In the genomic region with DNA sequence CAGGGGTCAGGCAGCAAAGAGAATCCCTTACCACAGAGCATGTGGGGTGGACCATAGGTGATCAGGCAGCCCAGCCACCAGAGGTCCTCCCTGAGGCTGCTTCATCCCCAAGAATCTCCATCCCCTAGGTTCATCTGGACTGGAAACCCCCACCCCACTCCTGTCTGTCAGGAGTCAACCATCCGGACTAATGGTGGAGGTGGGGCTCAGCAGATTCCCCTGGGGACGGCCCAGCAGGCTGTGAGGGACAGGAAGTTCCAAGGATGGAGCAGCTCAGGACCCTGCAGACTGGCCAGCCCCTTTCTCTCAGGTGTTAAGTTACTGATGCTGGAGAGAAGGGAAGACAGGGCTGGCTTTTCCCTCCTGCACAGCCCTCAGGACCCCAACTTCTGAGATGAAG, we compare ENCODE assay signal across 21 mouse cellular contexts. TPM values are rescaled to one million over a fixed set of nuclear protein-coding genes. Genes with fewer than 3 reads are reported as not detected.
A peak's percentile ranks its signal among the peaks of the same experiment; 100 is the strongest.
DNase-seq lines count a peak whose midpoint lies in the region; ATAC-seq and TF ChIP-seq lines count a peak whose summit lies in the region.
"Had no signal": no experiment of that assay in that cellular context is flagged by ENCODE, and none has a peak within 500 bp of the region (broad histone marks: within the 10 kb centered on the region; RNA-seq: fewer than 3 reads in every experiment).

No protein-coding gene starts in this region.

- H3K9ac ChIP-seq in forebrain, embryonic 12.5 days, result no peak overlapping the region
- no peak overlapping the region for H3K9ac ChIP-seq in forebrain, embryonic 16.5 days (replicated peaks; ENCODE audit: low read depth, low read length)
- no peak overlapping the region for H3K9ac ChIP-seq in kidney, postnatal 0 days (ENCODE audit: low read depth, low read length)
- H3K9ac ChIP-seq: limb, embryonic 15.5 days; liver, embryonic 15.5 days; midbrain, embryonic 15.5 days had no signal

- 3% methylated on average over 2 of the region's 2 CpGs for WGBS in forebrain, embryonic 12.5 days
- 3% methylated on average over 2 of the region's 2 CpGs for WGBS in forebrain, embryonic 16.5 days
- 3% methylated on average over 2 of the region's 2 CpGs for WGBS in kidney, postnatal 0 days
- WGBS in embryonic facial prominence, embryonic 10.5 days, result 3% methylated on average over 2 of the region's 2 CpGs

- H3K27ac ChIP-seq in forebrain, embryonic 12.5 days, result peak overlapping the region; percentile 75; the same call in 1 of the 2 replicates
- no peak overlapping the region for H3K27ac ChIP-seq in forebrain, embryonic 16.5 days (ENCODE audit: low read length)
- no peak overlapping the region for H3K27ac ChIP-seq in kidney, postnatal 0 days
- peak overlapping the region; percentile 76 for H3K27ac ChIP-seq in embryonic facial prominence, embryonic 10.5 days (replicated peaks)
- H3K27ac ChIP-seq: heart, adult 2 months; limb, embryonic 15.5 days; liver, embryonic 15.5 days had no signal

- no peak overlapping the region for H3K4me2 ChIP-seq in forebrain, embryonic 12.5 days
- no peak overlapping the region for H3K4me2 ChIP-seq in forebrain, embryonic 16.5 days (ENCODE audit: low read length)
- H3K4me2 ChIP-seq in kidney, postnatal 0 days (ENCODE audit: low read length), result no peak overlapping the region
- H3K4me2 ChIP-seq: limb, embryonic 15.5 days; liver, embryonic 15.5 days had no signal

- peak; percentile 40 for DNase-seq in kidney, postnatal 0 days (ENCODE audit: low spot score)
- DNase-seq in kidney, adult 9 months, result no peak
- peak; percentile 57 for DNase-seq in embryonic facial prominence, embryonic 10.5 days (ENCODE audit: low spot score)
- peak; percentile 54 for DNase-seq in retina, embryonic 14.5 days (ENCODE audit: low spot score)
- DNase-seq in urinary bladder, postnatal 36 days (ENCODE audit: low spot score in 2 of 2), result no peak
- DNase-seq: adrenal gland, postnatal 10 days; cerebellum, postnatal 10 days; gastrocnemius, postnatal 25 days; heart, adult 2 months; heart, postnatal 4 days; right cerebral cortex, adult 18-20 months had no signal

- no peak for TF ChIP-seq CTCF in kidney, postnatal 0 days (IDR thresholded peaks at IDR 0.05; ENCODE audit: low read depth)

- H3K4me3 ChIP-seq in forebrain, embryonic 12.5 days (replicated peaks), result no peak overlapping the region
- no peak overlapping the region for H3K4me3 ChIP-seq in forebrain, embryonic 16.5 days (replicated peaks; ENCODE audit: low read length)
- no peak overlapping the region for H3K4me3 ChIP-seq in kidney, postnatal 0 days (replicated peaks; ENCODE audit: low read depth, low read length)
- peak overlapping the region; percentile 25; the same call in 1 of the 2 replicates for H3K4me3 ChIP-seq in embryonic facial prominence, embryonic 10.5 days
- H3K4me3 ChIP-seq: erythroblast, embryonic 14.5 days; heart, adult 2 months; limb, embryonic 15.5 days; liver, embryonic 15.5 days; midbrain, embryonic 15.5 days had no signal

- ATAC-seq in forebrain, embryonic 12.5 days (ENCODE audit: low FRiP score), result no peak
- ATAC-seq in forebrain, embryonic 16.5 days, result no peak
- ATAC-seq in kidney, postnatal 0 days (replicated peaks; ENCODE audit: low FRiP score, low read depth), result no peak
- ATAC-seq: activated CD4-positive, CD25-positive, alpha-beta regulatory T cell, adult 4 months; CD4-positive, CD25-positive, alpha-beta regulatory T cell, adult 4 months; intestine, embryonic 16.5 days; lung, postnatal 0 days had no signal

- peaks cover 33% of the 10 kb centered on the region for H3K4me1 ChIP-seq in forebrain, embryonic 12.5 days
- peaks cover 24% of the 10 kb centered on the region for H3K4me1 ChIP-seq in forebrain, embryonic 16.5 days (replicated peaks; ENCODE audit: control insufficient read depth, insufficient read depth, low read length)
- peaks cover 3% of the 10 kb centered on the region; the same call in 1 of the 2 replicates for H3K4me1 ChIP-seq in kidney, postnatal 0 days (replicated peaks; ENCODE audit: insufficient read depth, low read length)
- H3K4me1 ChIP-seq in embryonic facial prominence, embryonic 10.5 days, result peaks cover 60% of the 10 kb centered on the region

- peaks cover 93% of the 10 kb centered on the region for H3K27me3 ChIP-seq in forebrain, embryonic 12.5 days
- peaks cover 69% of the 10 kb centered on the region for H3K27me3 ChIP-seq in forebrain, embryonic 16.5 days (replicated peaks; ENCODE audit: control insufficient read depth, insufficient read depth, low read length)
- H3K27me3 ChIP-seq in kidney, postnatal 0 days (ENCODE audit: insufficient read depth, low read length), result peaks cover 17% of the 10 kb centered on the region
- H3K27me3 ChIP-seq in embryonic facial prominence, embryonic 10.5 days (replicated peaks; ENCODE audit: low read depth, poor library complexity, severe bottlenecking), result peaks cover 86% of the 10 kb centered on the region

- no peaks in the 10 kb centered on the region for H3K9me3 ChIP-seq in forebrain, embryonic 12.5 days
- no peaks in the 10 kb centered on the region for H3K9me3 ChIP-seq in forebrain, embryonic 16.5 days (ENCODE audit: control insufficient read depth, low read length)
- H3K9me3 ChIP-seq in kidney, postnatal 0 days (replicated peaks; ENCODE audit: low read length), result no peaks in the 10 kb centered on the region
- no peaks in the 10 kb centered on the region for H3K9me3 ChIP-seq in embryonic facial prominence, embryonic 10.5 days
- H3K9me3 ChIP-seq: limb, embryonic 15.5 days; liver, embryonic 15.5 days; midbrain, embryonic 15.5 days had no signal

- no peaks in the 10 kb centered on the region for H3K36me3 ChIP-seq in forebrain, embryonic 12.5 days (replicated peaks)
- no peaks in the 10 kb centered on the region for H3K36me3 ChIP-seq in forebrain, embryonic 16.5 days (ENCODE audit: control insufficient read depth, insufficient read depth)
- H3K36me3 ChIP-seq in kidney, postnatal 0 days (ENCODE audit: insufficient read depth, low read length), result no peaks in the 10 kb centered on the region
- no peaks in the 10 kb centered on the region for H3K36me3 ChIP-seq in embryonic facial prominence, embryonic 10.5 days (replicated peaks)
- H3K36me3 ChIP-seq: limb, embryonic 15.5 days; liver, embryonic 15.5 days; midbrain, embryonic 15.5 days had no signal

RNA-seq across cellular contexts. Expression of a gene that starts 52.9 kb away (rescaled TPM):
- polyA plus RNA-seq in forebrain, embryonic 12.5 days (2016; fragmentation: Nextera tagmentation; extraction: Ambion mirVana), result 6.2 and 6.5 TPM in 2 replicates
- polyA plus RNA-seq in forebrain, embryonic 16.5 days (2015; fragmentation: Nextera tagmentation; extraction: Ambion mirVana), result 3.8 and 5.7 TPM in 2 replicates
- 4.2 and 4.6 TPM in 2 replicates for polyA plus RNA-seq in kidney, postnatal 0 days (2015; fragmentation: Nextera tagmentation; extraction: Ambion mirVana)
- 8.6 and 10.5 TPM in 2 replicates for polyA plus RNA-seq in embryonic facial prominence, embryonic 10.5 days (2016; fragmentation: Nextera tagmentation; extraction: Ambion mirVana)
- polyA plus RNA-seq: activated CD4-positive, CD25-positive, alpha-beta regulatory T cell, adult 4 months; CD4-positive, CD25-positive, alpha-beta regulatory T cell, adult 4 months had no signal

Comparison
In these comparisons a context has a peak if more than half of its experiments do, and no peak if none do; other contexts are left out.
1. H3K27ac ChIP-seq: peak in forebrain, embryonic 12.5 days (single experiment) and embryonic facial prominence, embryonic 10.5 days (single experiment); none in forebrain, embryonic 16.5 days (single experiment) and kidney, postnatal 0 days (single experiment).
2. DNase-seq: peak in kidney, postnatal 0 days (single experiment), embryonic facial prominence, embryonic 10.5 days (single experiment) and retina, embryonic 14.5 days (single experiment); none in kidney, adult 9 months (single experiment) and urinary bladder, postnatal 36 days (0 of 2).